Mouse (Mus musculus) spleen, adult 2 months (tissue): Measurements from ENCODE around the gene Zfp292.

Experiments used
- CTCF ChIP-seq: fragments of 200-500 bp; IDR thresholded peaks from 2 replicates; pipeline ENCODE4 v1.5.1; 2011; ENCODE audit warnings: mild to moderate bottlenecking, inconsistent platforms; ENCODE audit not compliant: insufficient read depth, insufficient read length, insufficient replicate concordance; ENCODE audit errors: extremely low read depth
- POLR2A ChIP-seq: fragments of 200-500 bp; IDR thresholded peaks from 2 replicates; pipeline ENCODE4 v1.6.1; 2011; ENCODE audit warnings: low read depth, low read length, inconsistent platforms

DNA sequence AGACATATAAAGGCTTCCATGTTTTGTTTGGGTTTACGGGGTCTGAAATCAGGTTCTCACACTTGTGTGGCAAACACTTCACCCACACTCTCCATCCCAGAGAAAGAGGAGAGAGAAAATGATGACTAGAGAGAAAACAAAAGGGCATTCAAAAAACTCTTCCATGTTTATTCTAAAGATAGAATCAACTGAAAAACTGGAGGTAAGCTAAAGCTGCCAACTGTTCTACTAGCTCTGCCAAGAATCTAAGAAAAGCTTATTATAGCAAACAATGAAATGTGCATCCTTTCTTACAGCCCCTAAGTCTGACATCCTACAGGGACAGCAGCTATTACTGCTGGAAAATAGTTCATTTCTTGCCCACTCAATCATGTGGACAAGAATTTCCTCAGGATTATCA, 58.9 kb downstream of the Zfp292 start:
- TF ChIP-seq POLR2A (no peak), CTCF (no peak)
